Mouse (Mus musculus) small intestine, adult 2 months (tissue): ENCODE data around the gene Ccr1l1. TPM values are rescaled to one million over a fixed set of nuclear protein-coding genes. Genes with fewer than 3 reads are reported as not detected.
"Not testable (repeated sequence)": the region's sequence is repeated elsewhere in the genome, so short reads cannot be mapped to it uniquely, and the experiment has no call there.

Source experiments
- H3K27ac ChIP-seq: fragments of 200-500 bp; 2 replicates; pipeline ENCODE4 v1.5.1; 2012; ENCODE audit warnings: low read depth, low read length, control low read depth, inconsistent platforms; ENCODE audit not compliant: insufficient read depth
- H3K27me3 ChIP-seq: fragments of 200-500 bp; 2 replicates; pipeline ENCODE4 v1.6.1; 2012; ENCODE audit warnings: mild to moderate bottlenecking, moderate library complexity, low read length, inconsistent platforms; ENCODE audit not compliant: control insufficient read depth, insufficient read depth
- H3K36me3 ChIP-seq: fragments of 200-500 bp; 2 replicates; pipeline ENCODE4 v1.6.1; 2012; ENCODE audit warnings: mild to moderate bottlenecking, low read length, control low read depth, inconsistent platforms; ENCODE audit not compliant: control insufficient read depth, insufficient read depth
- H3K4me1 ChIP-seq: fragments of 200-500 bp; 2 replicates; pipeline ENCODE4 v1.6.1; 2012; ENCODE audit warnings: low read length, inconsistent platforms, mixed read lengths; ENCODE audit not compliant: control insufficient read depth, insufficient read depth, insufficient read length
- H3K4me3 ChIP-seq: fragments of 200-500 bp; 2 replicates; pipeline ENCODE4 v1.5.1; 2012; ENCODE audit warnings: low read depth, mild to moderate bottlenecking, control low read depth, inconsistent platforms, low read length, moderate library complexity
- CTCF ChIP-seq: fragments of 200-500 bp; IDR thresholded peaks from 2 replicates; pipeline ENCODE4 v1.5.1; 2012; ENCODE audit warnings: low read depth, mild to moderate bottlenecking, control low read depth, inconsistent platforms, low read length, moderate library complexity, mixed read lengths; ENCODE audit not compliant: insufficient replicate concordance, insufficient read length; ENCODE audit errors: extremely low read depth
- POLR2A ChIP-seq: fragments of 200-500 bp; IDR thresholded peaks from 2 replicates; pipeline ENCODE4 v1.6.1; 2012; ENCODE audit warnings: low read depth, mild to moderate bottlenecking, control low read depth, inconsistent platforms, low read length, moderate library complexity
- WGBS: fragments of 180-500 bp; shearing (Covaris S2); methylation state at CpG from one replicate; pipeline ENCODE4 v1.1.7; 2018; 5-methylcytosine and 5-hydroxymethylcytosine counted together
- polyA plus RNA-seq: library from polyadenylated mRNA; depleted of rRNA; stranded (reverse); fragments of >200 nt; gene quantifications from 2 replicates; pipeline ENCODE4 v1.2.3, GENCODE M21; 2012

Ccr1l1 gene
- polyA plus RNA-seq, 1 experiment, result not detected

GRCm38 (mm10) chr9:123976876-123977663 lies 1.1 kb downstream of the Ccr1l1 start:
- Histone ChIP-seq H3K4me1 (no peaks in the 10 kb centered on the region), H3K4me3 (no peak overlapping the region), H3K36me3 (no peaks in the 10 kb centered on the region), H3K27ac (no peak overlapping the region), H3K27me3 (no peaks in the 10 kb centered on the region)
- 79% methylated on average over 9 of the region's 9 CpGs for WGBS
- TF ChIP-seq POLR2A, result no peak
- TF ChIP-seq CTCF, result no peak

GRCm38 (mm10) chr9:123975630-123976029 lies 2.6 kb downstream of the Ccr1l1 start:
- H3K4me3 ChIP-seq, result no peak overlapping the region
- no peak for TF ChIP-seq CTCF
- TF ChIP-seq POLR2A, result no peak
- no peaks in the 10 kb centered on the region for H3K27me3 ChIP-seq
- WGBS, result 75% methylated on average over 2 of the region's 2 CpGs
- no peaks in the 10 kb centered on the region for H3K4me1 ChIP-seq
- H3K36me3 ChIP-seq, result no peaks in the 10 kb centered on the region
- no peak overlapping the region for H3K27ac ChIP-seq

- H3K27me3 ChIP-seq, result no peaks in the 10 kb centered on the region
- H3K36me3 ChIP-seq, result no peaks in the 10 kb centered on the region
- H3K4me3 ChIP-seq, result no peak within 1 kb of the TSS
- WGBS, result 67% methylated on average over 1 of the region's 1 CpGs
- H3K4me1 ChIP-seq, result peaks cover 2% of the 10 kb centered on the region; the same call in 1 of the 2 replicates
- TF ChIP-seq CTCF (no peak), POLR2A (no peak)
- peak within 1 kb of the TSS; percentile 16; the same call in 1 of the 2 replicates for H3K27ac ChIP-seq
These were observed 9.8 kb downstream of the Ccr1l1 start, which contains the start of gene Ccr1 for GRCm38 (mm10) chr9:123968290-123968912. Gene Ccr1, minus strand, starts transcription at chr9:123968692.

- not testable (repeated sequence) for H3K4me3 ChIP-seq, H3K4me1 ChIP-seq, H3K36me3 ChIP-seq, H3K27ac ChIP-seq, H3K27me3 ChIP-seq
- 89% methylated on average over 1 of the region's 4 CpGs for WGBS
These were observed 11.2 kb downstream of the Ccr1l1 start for GRCm38 (mm10) chr9:123966858-123967495.

- Histone ChIP-seq H3K4me3 (no peak overlapping the region), H3K27me3 (no peaks in the 10 kb centered on the region), H3K4me1 (peaks cover 2% of the 10 kb centered on the region; the same call in 1 of the 2 replicates), H3K36me3 (no peaks in the 10 kb centered on the region), H3K27ac (no peak overlapping the region)
- WGBS, result 70% methylated on average over 3 of the region's 3 CpGs
- TF ChIP-seq POLR2A (no peak), CTCF (no peak)
These were observed 13.4 kb downstream of the Ccr1l1 start for GRCm38 (mm10) chr9:123964776-123965175.

DNA sequence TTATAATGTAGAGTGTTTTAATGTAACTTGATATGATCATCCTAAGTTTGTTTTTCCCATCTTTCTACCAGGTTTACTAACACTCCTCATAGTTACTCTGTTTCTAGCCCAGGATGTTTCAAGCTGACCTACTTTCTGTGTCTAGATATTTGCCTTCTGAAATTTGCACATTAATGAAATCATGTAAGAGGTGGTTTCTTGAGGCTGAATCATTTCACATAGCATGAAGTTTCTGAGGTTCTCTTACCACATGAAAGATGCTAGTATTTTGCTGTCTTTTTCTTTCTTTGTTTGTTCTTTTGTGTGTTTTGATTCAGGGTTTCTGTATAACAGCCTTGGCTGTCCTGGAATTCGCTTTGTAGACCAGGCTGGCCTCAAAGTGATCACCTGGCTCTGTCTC lies 18.0 kb downstream of the Ccr1l1 start:
- Histone ChIP-seq H3K4me3 (no peak overlapping the region), H3K4me1 (no peaks in the 10 kb centered on the region), H3K27me3 (no peaks in the 10 kb centered on the region; the same call in 1 of the 2 replicates), H3K27ac (no peak overlapping the region), H3K36me3 (no peaks in the 10 kb centered on the region)
- 63% methylated on average over 1 of the region's 1 CpGs for WGBS
- TF ChIP-seq CTCF, result no peak
- TF ChIP-seq POLR2A, result no peak

DNA sequence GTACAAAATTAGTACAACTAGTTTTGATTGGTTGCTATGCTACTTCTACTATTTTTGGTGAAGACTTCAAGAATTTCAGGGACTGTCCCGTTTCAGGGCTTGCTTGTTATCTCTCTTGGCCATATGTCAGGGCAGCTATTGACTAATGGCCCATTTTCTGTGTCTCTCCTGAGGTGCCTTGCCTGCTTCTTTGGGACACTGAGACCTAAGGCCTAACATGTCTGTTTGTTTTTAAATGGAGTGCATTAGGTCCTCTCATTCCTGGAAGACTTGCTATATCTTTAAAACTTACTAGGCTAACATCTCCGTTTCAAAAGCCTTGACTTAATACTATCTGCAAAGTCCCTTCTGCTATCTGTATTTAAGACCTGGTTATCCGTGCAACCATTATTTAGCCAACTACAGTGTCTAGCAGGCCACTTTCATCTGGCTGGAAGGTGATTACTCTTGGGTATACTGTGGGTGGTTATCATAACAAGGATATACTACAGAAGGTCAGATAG lies 20.2 kb downstream of the Ccr1l1 start:
- TF ChIP-seq POLR2A (no peak), CTCF (no peak)
- 55% methylated on average over 3 of the region's 3 CpGs for whole genome bisulfite sequencing
- Histone ChIP-seq H3K4me1 (no peaks in the 10 kb centered on the region), H3K27me3 (no peaks in the 10 kb centered on the region; the same call in 1 of the 2 replicates), H3K36me3 (no peaks in the 10 kb centered on the region), H3K27ac (no peak overlapping the region), H3K4me3 (no peak overlapping the region)
